Mouse (Mus musculus) liver, embryonic 14.5 days (tissue): ENCODE results near the gene Dexi.

ENCODE experiments used
- CTCF ChIP-seq: IDR thresholded peaks from 2 replicates; pipeline ENCODE4 v1.5.1; 2016; ENCODE audit warnings: antibody characterized with exemption, low read depth, control low read depth
- EP300 ChIP-seq: IDR thresholded peaks from 2 replicates; pipeline ENCODE4 v1.6.1; 2016; ENCODE audit warnings: antibody characterized with exemption, low read depth

GRCm38 (mm10) chr16:10495824-10496298, 47.0 kb downstream of the Dexi start:
- no peak for TF ChIP-seq CTCF
- no peak for TF ChIP-seq EP300
